Mouse (Mus musculus): ENCODE measurements around the gene Srsf12. TPM values are rescaled to one million over a fixed set of nuclear protein-coding genes. Genes with fewer than 3 reads are reported as not detected.

Gene Srsf12
- polyA plus RNA-seq (2017; shearing (Covaris generic)): 1 to 10 TPM; 3.5 to 4.2 TPM

DNA sequence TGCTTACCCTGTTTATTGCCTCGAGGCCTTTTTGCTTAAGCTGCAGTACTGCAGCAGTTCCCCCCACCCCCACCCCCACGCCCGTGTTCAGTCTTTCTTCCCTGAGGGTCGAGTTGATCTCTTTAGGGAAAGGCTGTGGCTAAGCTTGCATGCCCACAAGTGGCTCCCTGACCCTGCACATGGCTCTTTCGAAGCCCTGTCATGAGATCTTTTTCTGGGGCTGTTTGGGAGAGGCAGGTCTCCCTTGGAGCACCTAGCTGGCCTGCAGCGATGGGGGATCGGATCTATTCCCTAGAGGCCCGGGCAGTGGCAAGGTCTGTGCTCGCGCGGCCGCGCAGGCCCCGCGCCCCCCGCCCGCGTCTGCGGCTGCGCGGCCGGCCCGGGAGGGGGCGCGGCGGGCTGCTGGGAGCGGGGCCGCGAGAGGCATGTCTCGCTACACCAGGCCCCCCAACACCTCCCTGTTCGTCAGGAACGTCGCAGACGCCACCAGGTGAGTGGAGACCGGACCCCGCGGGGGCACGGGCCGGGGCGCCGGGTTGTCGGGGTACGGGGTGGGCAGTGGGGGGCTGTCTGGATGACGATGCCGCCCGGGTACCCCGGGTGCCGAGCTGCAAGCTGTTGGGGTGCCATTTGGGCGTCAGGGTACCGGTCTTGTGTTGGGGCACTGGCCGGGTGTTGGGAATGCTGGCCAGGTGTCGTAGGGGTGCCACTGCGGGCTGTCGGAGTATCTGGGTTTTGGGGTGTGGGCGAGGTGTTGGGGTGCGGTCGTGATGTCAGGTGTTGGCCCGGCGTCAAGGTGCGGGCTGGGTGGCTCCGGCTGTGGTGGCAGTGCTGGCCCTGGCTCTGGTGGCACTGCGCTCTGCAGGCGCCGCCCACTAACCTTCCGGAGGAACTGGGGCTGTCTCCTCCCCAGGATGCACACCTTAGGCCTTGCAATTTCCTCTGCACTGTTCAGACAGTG lies at the start of gene Srsf12:
Gene Srsf12 (plus strand): TSS at position 111 of the 961 bp plus-strand sequence.
- peak; percentile 98 for ATAC-seq

DNA sequence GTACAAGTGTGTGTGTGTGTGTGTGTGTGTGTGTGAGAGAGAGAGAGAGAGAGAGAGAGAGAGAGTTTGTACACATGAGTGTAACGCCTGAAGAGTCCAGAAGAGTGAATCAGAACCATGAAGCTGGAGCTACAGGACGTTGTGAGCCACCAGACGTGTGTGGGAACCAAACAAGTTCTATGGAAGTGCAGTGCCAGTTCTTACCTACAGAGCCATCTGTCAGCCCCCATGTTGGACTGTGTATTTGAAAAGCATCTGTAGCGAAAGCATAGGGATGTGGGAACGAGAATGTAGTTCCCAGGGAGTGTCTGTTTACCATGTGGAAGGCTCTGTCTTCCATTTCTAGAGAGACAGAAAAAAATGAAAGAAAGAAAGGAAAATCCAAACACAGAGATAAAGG lies 25.3 kb upstream of the Srsf12 start:
- no peak for ATAC-seq

DNA sequence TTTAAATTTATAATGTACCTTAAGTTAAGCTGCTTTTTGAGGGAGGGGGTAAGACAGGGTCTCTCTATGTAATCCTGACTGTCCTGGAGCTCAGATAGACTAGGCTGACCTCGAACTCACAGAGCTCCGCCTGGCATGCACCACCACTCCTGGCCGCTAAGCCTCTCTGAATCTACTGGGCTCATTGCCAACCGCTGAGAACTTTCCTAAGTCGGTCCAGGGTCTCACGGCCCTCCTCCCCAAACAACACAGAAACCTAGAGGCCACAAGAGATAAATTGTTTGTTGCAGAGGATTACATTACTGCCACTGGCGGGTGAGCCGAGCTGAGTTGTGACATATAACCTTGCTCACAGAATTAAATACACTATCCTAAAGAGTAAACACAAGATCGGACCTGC lies 20.6 kb upstream of the Srsf12 start:
- ATAC-seq: no peak

DNA sequence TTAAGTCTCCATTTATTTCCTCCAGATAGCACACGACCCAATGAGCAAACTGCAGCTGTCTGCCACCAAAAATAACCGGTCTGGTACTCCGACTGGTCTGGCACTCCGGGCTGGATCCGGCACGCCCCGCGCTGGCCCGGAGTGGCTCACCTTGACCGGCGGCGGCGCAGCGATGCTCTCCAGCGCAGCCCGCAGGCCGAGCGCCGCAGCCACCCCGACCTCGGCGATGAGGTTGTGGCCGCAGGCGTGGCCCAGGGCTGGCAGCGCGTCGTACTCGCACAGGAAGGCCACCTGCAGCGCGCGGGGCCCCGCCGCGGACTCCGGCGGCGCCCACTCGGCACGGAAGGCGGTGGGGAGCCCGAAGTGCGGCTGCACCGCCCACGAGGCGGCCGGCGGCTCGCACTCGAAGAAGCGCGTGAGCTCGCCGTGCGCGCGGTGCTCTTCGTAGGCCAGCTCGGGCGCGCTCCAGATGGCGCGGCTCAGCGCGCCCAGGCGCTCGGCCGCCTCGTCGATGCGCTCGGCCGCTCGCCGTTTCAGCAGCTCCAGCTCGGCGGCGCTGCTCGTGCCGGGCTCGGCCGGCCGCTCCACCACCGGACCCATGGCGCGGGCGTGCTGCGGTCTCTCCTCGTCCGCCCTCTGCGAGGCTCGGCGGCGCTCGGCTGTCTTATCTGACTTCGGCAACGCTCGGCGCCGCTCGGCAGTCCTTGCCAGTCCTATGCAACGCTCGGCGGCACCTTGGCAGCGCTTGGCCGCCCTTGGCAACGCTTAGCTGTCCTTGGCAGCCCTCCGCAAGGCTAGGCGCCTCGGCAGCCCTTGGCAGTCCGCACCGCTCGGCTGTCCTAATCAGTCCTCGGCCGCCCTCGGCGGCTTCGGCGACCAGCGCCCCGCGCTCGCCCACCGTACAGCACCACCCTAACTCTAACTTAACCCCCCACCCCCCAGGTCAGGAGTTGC lies 19.7 kb upstream of the Srsf12 start:
- ATAC-seq: peak; percentile 79

DNA sequence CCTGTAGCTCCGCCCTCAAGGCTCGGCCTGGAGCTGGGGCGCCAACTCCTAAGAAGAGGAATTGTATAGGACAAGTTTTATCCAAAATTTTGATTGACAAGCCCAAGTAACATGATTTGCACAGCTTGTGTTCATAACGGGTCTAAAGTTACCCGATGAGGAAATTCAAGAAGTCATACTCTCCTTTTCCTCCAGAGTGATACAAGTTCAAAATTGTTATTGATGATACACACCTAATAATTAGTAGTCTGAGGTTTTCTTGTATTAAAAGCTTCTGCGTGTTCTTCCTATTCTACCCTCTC lies 19.1 kb upstream of the Srsf12 start, which contains the start of gene Pm20d2:
Gene Pm20d2 (minus strand): TSS at position 3 of the 302 bp plus-strand sequence.
- no peak for ATAC-seq

GRCm38 (mm10) chr4:33198117-33198516 lies 10.7 kb upstream of the Srsf12 start:
- ATAC-seq: no peak

- peak; percentile 36 for ATAC-seq
These were observed 4.1 kb upstream of the Srsf12 start for GRCm38 (mm10) chr4:33204682-33205081.

DNA sequence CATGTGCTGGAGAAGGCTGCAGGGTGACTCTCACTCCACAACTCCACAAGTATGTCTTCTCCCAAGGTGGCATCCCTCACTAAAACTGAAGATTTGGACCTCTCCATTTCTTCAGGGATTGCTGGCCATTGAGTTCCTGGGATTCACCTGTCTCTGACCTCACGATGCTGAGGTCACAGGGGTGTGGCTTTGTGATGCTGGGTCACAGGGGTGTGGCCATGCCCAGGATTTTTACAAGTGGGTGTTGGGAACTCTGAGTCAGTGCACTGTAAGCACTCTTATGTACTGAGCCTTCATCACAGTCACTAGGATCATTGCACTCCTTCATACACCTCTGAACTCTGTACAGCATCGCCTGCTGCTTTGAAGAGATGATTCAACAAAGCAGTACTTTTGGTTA lies 1.2 kb upstream of the Srsf12 start:
- no peak for ATAC-seq

DNA sequence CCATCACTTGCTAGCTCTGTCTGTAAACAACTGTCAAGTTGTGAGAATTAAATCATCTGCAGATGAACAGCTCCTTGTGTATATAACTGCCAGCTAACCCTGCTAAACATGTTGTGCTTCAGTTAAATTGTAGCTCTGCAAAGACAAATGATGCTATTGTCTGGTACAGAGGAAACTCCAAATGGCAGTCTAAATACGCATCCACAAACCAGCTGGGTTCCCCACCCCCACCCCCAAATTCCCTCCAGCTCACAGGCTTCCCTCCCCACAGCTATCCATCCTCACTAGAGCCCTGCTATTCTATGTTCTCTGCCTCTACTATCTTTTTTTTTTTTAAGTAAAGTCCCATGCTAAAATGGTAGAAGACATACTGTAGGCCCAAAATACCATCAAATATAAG lies 13.1 kb downstream of the Srsf12 start:
- ATAC-seq: no peak

GRCm38 (mm10) chr4:33224003-33224675 lies 15.3 kb downstream of the Srsf12 start:
- no peak for ATAC-seq

DNA sequence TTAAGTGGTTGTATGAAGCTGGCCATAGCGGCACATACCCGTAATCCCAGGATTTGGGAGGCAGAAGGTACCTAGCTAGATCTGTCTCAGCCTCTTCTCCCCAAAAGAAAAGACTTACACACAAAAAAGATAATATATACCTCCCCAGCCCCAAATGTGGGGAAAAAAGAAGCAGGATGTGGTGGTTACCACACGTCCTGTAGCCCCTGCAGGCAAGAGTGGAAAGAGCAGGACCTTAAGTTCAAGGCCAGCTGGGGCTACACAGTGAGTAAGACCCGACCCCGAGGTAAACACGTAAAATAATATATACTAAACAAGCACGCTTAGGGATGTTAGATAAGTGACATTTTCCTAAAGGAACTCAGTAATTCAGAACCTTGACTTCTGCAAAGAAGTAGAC lies 18.4 kb downstream of the Srsf12 start:
- ATAC-seq: peak; percentile 99

DNA sequence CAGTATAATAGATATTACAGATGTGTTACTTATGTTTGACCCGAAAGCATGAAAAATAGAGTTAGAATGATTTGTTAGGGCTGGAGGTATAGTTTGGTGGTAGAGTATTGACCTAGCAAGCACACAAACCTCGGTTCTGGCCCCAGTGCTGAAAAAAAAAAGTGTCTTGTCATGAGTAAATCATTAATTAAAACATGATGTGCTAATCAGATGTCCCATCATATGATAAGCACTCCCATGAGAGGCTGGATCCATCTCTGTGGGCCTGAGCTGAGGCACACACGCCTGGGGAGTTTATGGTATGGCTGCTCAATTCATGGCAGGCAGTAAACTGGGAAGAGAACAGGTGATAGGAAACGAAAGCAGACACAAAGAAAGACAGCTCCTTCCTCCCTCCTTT lies 20.8 kb downstream of the Srsf12 start:
- no peak for ATAC-seq

DNA sequence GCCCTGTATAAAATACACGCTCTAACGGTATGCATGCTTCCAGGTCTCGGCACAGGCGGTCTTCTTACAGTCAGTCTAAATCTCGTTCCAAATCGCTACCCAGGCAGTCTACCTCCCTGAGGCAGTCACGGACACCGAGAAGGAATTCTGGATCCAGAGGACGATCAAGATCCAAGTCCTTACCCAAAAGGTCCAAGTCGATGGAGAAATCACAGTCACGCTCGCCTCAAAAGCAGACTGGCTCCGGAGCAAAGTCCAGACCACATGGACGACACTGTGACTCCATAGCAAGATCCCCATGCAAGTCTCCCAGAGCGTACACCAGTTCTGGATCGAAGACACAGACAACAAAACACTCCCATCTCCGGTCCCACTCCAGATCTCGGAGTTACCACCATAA lies 22.1 kb downstream of the Srsf12 start:
- ATAC-seq: no peak

DNA sequence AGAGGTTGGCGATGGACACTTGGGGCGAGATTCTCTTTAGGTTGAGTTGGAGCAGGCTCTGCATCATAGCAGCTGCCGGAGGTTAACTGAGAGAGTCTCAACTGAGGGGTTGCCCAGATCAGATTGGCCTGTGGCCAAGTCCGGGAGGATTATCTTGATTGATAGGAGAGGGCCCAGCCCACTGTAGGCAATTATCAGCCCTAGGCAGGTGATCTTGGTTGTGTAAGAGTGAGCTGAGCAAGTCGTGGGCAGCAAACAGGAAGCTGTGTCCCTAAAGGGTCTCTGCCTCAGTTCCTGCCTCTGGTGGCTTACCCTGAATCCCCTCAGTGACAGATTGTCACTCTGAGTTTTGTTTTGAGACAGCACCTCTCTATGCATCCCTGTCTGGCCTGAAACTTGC lies 33.7 kb downstream of the Srsf12 start:
- peak; percentile 24 for ATAC-seq

- no peak for ATAC-seq
These were observed 34.4 kb downstream of the Srsf12 start for GRCm38 (mm10) chr4:33243016-33243758.

DNA sequence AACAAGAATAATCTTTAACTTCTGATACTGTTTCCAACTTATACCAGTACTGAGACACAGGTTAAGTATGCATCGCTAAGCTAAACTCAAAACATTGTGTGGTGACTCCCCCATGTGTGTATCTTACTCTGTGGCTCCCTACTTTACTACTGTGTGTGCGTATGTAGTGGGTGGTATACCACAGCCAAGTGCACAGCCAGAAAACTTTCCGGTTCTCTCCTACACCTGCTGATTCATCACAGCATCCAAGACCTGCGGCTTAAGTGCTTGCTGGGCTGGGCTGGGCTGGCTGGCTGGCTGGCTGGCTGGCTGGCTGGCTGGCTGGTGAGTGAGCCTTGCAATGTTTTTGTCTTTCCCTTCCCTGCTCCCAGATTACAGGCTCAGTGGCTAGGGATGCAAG lies 35.1 kb downstream of the Srsf12 start:
- ATAC-seq: peak; percentile 7

- no peak for ATAC-seq
These were observed 37.1 kb downstream of the Srsf12 start for GRCm38 (mm10) chr4:33245853-33246395.

DNA sequence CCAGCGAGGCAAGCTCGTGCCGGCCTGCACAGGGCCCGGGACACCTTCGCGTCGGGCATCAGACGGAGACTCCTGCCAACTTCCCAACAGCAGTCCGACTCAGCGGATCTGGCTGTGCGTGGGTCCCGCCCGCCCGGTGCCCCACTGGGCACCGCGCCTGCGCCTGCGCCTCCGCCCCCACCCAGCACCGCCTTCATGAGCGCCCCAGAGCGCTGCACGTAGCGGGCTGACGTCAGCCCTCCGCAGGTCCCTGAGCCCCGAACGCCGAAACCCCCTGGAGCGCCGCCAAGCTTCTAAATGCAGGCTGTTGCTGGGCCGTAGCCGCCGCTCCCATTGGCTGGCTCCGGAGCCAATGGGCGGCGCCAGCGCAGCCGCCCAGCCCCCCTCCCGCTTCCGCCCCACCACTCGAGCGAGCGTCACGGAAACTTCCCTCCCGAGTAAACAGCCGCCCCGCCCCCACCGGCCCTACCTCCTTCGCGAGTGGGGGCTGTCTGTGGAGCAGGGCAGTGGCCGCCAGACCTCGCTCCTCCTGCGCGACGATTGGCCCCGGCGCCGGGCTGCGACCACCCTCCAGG lies 38.8 kb downstream of the Srsf12 start:
- peak; percentile 70 for ATAC-seq

DNA sequence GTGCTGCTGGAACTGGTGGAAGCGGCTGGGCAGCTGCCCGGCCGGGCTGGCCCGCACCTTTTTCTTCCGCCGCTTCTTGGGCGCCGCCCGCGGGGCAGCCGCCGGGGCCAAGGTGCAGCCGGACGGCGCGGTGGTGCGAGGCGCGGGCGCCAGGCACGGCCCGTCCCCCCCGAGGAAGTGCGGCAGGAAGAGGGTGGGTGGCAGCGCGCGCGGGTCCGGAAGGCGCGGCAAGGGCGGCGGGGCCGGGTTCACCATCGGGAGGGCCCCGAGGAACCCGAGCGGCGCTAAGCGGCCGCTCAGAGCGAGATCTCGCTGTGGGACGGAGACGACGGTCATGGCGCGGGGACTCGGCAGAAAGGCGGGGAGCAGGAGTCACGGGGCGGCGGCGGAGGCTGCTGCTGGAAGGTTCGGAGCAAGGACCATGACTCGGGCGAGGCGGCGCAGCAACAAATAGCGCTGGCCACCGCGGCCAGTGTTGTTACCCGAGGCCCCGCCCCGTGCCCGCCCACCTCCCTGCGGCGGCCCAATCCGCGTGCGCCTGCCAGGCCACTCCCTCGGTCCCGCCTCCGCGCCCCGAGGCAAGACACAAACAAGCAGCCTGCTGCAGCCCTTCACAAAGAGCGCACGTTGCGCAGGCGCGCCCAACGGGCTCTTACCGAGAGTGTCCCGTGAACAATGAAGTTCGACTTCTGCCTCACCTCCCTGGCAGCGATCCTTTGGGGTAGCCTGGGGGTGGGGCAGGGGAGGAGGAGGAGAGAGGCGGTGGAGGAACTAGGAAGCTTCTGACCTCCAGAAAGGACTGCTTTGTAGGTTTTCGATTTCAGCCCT lies 39.5 kb downstream of the Srsf12 start:
- peak; percentile 61 for ATAC-seq

DNA sequence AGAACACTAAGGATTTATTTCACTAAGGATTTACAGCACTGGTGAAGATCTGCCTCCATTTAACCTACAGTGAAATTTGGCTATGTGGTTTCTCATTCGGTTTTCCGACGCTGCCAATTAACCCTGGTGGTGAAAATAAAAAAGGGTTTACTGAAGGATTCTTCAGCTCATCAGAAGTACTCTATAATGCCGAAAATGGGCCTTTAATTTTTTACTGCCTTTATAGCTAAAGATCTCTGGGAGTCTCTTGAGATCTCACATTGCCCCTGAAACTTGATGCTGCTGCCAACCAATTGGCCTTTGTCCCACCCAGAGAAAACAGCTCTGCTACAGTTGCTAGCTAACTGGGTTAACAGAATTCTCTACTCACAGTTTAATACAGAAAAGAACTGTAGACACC lies 40.1 kb downstream of the Srsf12 start:
- no peak for ATAC-seq

Measured in CD4-positive, CD25-positive, alpha-beta regulatory T cell, adult 4 months (primary cell).